Mouse (Mus musculus): ENCODE data around the gene Cpxm1.

- no peak for TF ChIP-seq POLR2A (IDR thresholded peaks at IDR 0.05; ENCODE audit: low read depth, low read length)
- no peak for TF ChIP-seq CTCF (conservative IDR thresholded peaks at IDR 0.05; ENCODE audit: insufficient read depth, insufficient read length, low read depth, low read length)
Measured at GRCm38 (mm10) chr2:130392836-130393235, 4.5 kb downstream of the Cpxm1 start.

Data from kidney, adult 2 months (tissue).